Mouse (Mus musculus) bone marrow macrophage, adult 2 months (primary cell): ENCODE results near the gene Lrpap1.

Source experiments
- CTCF ChIP-seq: IDR thresholded peaks from 2 replicates; pipeline ENCODE4 v1.5.1; 2012; ENCODE audit warnings: low read depth, mild to moderate bottlenecking, low read length, moderate library complexity
- POLR2A ChIP-seq: IDR thresholded peaks from 2 replicates; pipeline ENCODE4 v1.6.1; 2012; ENCODE audit warnings: mild to moderate bottlenecking, low read depth, low read length, borderline replicate concordance

DNA sequence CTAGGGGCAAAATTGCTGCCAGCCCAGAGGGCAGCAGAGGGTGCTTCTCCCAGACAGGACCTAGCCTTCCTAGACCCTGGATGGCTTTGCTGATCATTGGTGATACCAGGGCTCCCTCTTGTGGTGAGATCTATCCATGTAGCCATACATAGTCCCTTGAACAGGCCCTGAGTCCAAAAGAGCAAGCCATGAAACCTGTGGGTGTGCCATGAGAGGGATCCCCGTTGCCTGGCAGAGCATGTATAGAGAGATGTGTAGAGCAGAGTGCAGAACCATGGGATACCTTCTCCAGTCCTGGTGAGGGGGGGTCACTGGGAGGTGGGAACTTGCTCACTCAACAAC lies 62.5 kb downstream of the Lrpap1 start:
- peak; percentile 64 for TF ChIP-seq CTCF
- no peak for TF ChIP-seq POLR2A
